Mouse (Mus musculus): ENCODE measurements at regions not wholly inside any gene's neighbourhood (a gene's known extent, or its start where the extent isn't known, plus 50 kb on each side); places are given as distances from the start of the nearest gene placed in this dataset.
A peak's percentile ranks its signal among the peaks of the same experiment; 100 is the strongest.

GRCm38 (mm10) chr2:134126988-134127387, 427.2 kb downstream of the Hao1 start:
- Histone ChIP-seq H3K4me2 (ENCODE audit: low read depth, low read length) (no peak overlapping the region), H3K9ac (ENCODE audit: low read depth, low read length) (no peak overlapping the region), H3K9me3 (ENCODE audit: control insufficient read depth, low read length) (no peaks in the 10 kb centered on the region), H3K36me3 (ENCODE audit: control insufficient read depth, insufficient read depth, low read length) (no peaks in the 10 kb centered on the region), H3K27me3 (replicated peaks; ENCODE audit: control insufficient read depth, insufficient read depth, low read length) (no peaks in the 10 kb centered on the region), H3K4me1 (ENCODE audit: control insufficient read depth, insufficient read depth, low read length) (no peaks in the 10 kb centered on the region), H3K27ac (ENCODE audit: low read length) (no peak overlapping the region), H3K4me3 (ENCODE audit: low read length) (no peak overlapping the region)
- ATAC-seq = no peak
- WGBS = 70% methylated on average over 1 of the region's 1 CpGs

GRCm38 (mm10) chr2:134107286-134107685, 446.9 kb downstream of the Hao1 start:
- H3K9ac ChIP-seq (ENCODE audit: low read depth, low read length) = no peak overlapping the region
- no peak overlapping the region for H3K4me3 ChIP-seq (ENCODE audit: low read length)
- no peaks in the 10 kb centered on the region for H3K9me3 ChIP-seq (ENCODE audit: control insufficient read depth, low read length)
- no peaks in the 10 kb centered on the region for H3K27me3 ChIP-seq (replicated peaks; ENCODE audit: control insufficient read depth, insufficient read depth, low read length)
- no peaks in the 10 kb centered on the region for H3K36me3 ChIP-seq (ENCODE audit: control insufficient read depth, insufficient read depth, low read length)
- no peaks in the 10 kb centered on the region for H3K4me1 ChIP-seq (ENCODE audit: control insufficient read depth, insufficient read depth, low read length)
- ATAC-seq = no peak
- no peak overlapping the region for H3K4me2 ChIP-seq (ENCODE audit: low read depth, low read length)
- no peak overlapping the region for H3K27ac ChIP-seq (ENCODE audit: low read length)

GRCm38 (mm10) chr2:134088374-134088773, 465.8 kb downstream of the Hao1 start:
- no peaks in the 10 kb centered on the region for H3K9me3 ChIP-seq (ENCODE audit: control insufficient read depth, low read length)
- H3K27ac ChIP-seq (ENCODE audit: low read length) = no peak overlapping the region
- H3K4me3 ChIP-seq (ENCODE audit: low read length) = no peak overlapping the region
- no peaks in the 10 kb centered on the region for H3K36me3 ChIP-seq (ENCODE audit: control insufficient read depth, insufficient read depth, low read length)
- no peaks in the 10 kb centered on the region for H3K4me1 ChIP-seq (ENCODE audit: control insufficient read depth, insufficient read depth, low read length)
- ATAC-seq = no peak
- 84% methylated on average over 2 of the region's 2 CpGs for WGBS
- H3K27me3 ChIP-seq (replicated peaks; ENCODE audit: control insufficient read depth, insufficient read depth, low read length) = no peaks in the 10 kb centered on the region
- H3K4me2 ChIP-seq (ENCODE audit: low read depth, low read length) = no peak overlapping the region
- no peak overlapping the region for H3K9ac ChIP-seq (ENCODE audit: low read depth, low read length)

GRCm38 (mm10) chr2:134080148-134080547, 474.0 kb downstream of the Hao1 start:
- no peaks in the 10 kb centered on the region for H3K9me3 ChIP-seq (ENCODE audit: control insufficient read depth, low read length)
- H3K36me3 ChIP-seq (ENCODE audit: control insufficient read depth, insufficient read depth, low read length) = no peaks in the 10 kb centered on the region
- WGBS = 81% methylated on average over 1 of the region's 1 CpGs
- H3K4me2 ChIP-seq (ENCODE audit: low read depth, low read length) = no peak overlapping the region
- no peaks in the 10 kb centered on the region for H3K4me1 ChIP-seq (ENCODE audit: control insufficient read depth, insufficient read depth, low read length)
- H3K4me3 ChIP-seq (ENCODE audit: low read length) = no peak overlapping the region
- no peak for ATAC-seq
- H3K27ac ChIP-seq (ENCODE audit: low read length) = no peak overlapping the region
- no peak overlapping the region for H3K9ac ChIP-seq (ENCODE audit: low read depth, low read length)
- no peaks in the 10 kb centered on the region for H3K27me3 ChIP-seq (replicated peaks; ENCODE audit: control insufficient read depth, insufficient read depth, low read length)

GRCm38 (mm10) chr2:134077953-134078352, 476.2 kb downstream of the Hao1 start:
- Histone ChIP-seq H3K27me3 (replicated peaks; ENCODE audit: control insufficient read depth, insufficient read depth, low read length) (no peaks in the 10 kb centered on the region), H3K9ac (ENCODE audit: low read depth, low read length) (no peak overlapping the region), H3K9me3 (ENCODE audit: control insufficient read depth, low read length) (no peaks in the 10 kb centered on the region), H3K27ac (ENCODE audit: low read length) (no peak overlapping the region), H3K4me2 (ENCODE audit: low read depth, low read length) (no peak overlapping the region), H3K4me3 (ENCODE audit: low read length) (no peak overlapping the region), H3K36me3 (ENCODE audit: control insufficient read depth, insufficient read depth, low read length) (no peaks in the 10 kb centered on the region), H3K4me1 (ENCODE audit: control insufficient read depth, insufficient read depth, low read length) (no peaks in the 10 kb centered on the region)
- WGBS = 61% methylated on average over 1 of the region's 1 CpGs
- no peak for ATAC-seq

- Histone ChIP-seq H3K4me1 (ENCODE audit: control insufficient read depth, insufficient read depth, low read length) (no peaks in the 10 kb centered on the region), H3K9me3 (ENCODE audit: control insufficient read depth, low read length) (no peaks in the 10 kb centered on the region), H3K27me3 (replicated peaks; ENCODE audit: control insufficient read depth, insufficient read depth, low read length) (no peaks in the 10 kb centered on the region), H3K4me3 (ENCODE audit: low read length) (no peak overlapping the region), H3K36me3 (ENCODE audit: control insufficient read depth, insufficient read depth, low read length) (no peaks in the 10 kb centered on the region), H3K4me2 (ENCODE audit: low read depth, low read length) (no peak overlapping the region), H3K9ac (ENCODE audit: low read depth, low read length) (no peak overlapping the region), H3K27ac (ENCODE audit: low read length) (no peak overlapping the region)
- WGBS = 28% methylated on average over 8 of the region's 8 CpGs
- peak; percentile 38; the same call in 1 of the 2 replicates for ATAC-seq
These were observed 486.2 kb downstream of the Hao1 start for GRCm38 (mm10) chr2:134067910-134068335.

GRCm38 (mm10) chr2:134067404-134067803, 486.8 kb downstream of the Hao1 start:
- Histone ChIP-seq H3K4me1 (ENCODE audit: control insufficient read depth, insufficient read depth, low read length) (no peaks in the 10 kb centered on the region), H3K4me2 (ENCODE audit: low read depth, low read length) (no peak overlapping the region), H3K4me3 (ENCODE audit: low read length) (no peak overlapping the region), H3K36me3 (ENCODE audit: control insufficient read depth, insufficient read depth, low read length) (no peaks in the 10 kb centered on the region), H3K9ac (ENCODE audit: low read depth, low read length) (no peak overlapping the region), H3K27ac (ENCODE audit: low read length) (no peak overlapping the region), H3K9me3 (ENCODE audit: control insufficient read depth, low read length) (no peaks in the 10 kb centered on the region), H3K27me3 (replicated peaks; ENCODE audit: control insufficient read depth, insufficient read depth, low read length) (no peaks in the 10 kb centered on the region)
- 83% methylated on average over 1 of the region's 1 CpGs for WGBS
- ATAC-seq = no peak

- no peak overlapping the region for H3K27ac ChIP-seq (ENCODE audit: low read length)
- no peaks in the 10 kb centered on the region for H3K36me3 ChIP-seq (ENCODE audit: control insufficient read depth, insufficient read depth, low read length)
- H3K9me3 ChIP-seq (ENCODE audit: control insufficient read depth, low read length) = no peaks in the 10 kb centered on the region
- no peak overlapping the region for H3K4me2 ChIP-seq (ENCODE audit: low read depth, low read length)
- H3K4me1 ChIP-seq (ENCODE audit: control insufficient read depth, insufficient read depth, low read length) = no peaks in the 10 kb centered on the region
- H3K9ac ChIP-seq (ENCODE audit: low read depth, low read length) = no peak overlapping the region
- no peaks in the 10 kb centered on the region for H3K27me3 ChIP-seq (replicated peaks; ENCODE audit: control insufficient read depth, insufficient read depth, low read length)
- WGBS = 82% methylated on average over 2 of the region's 2 CpGs
- no peak for ATAC-seq
- no peak overlapping the region for H3K4me3 ChIP-seq (ENCODE audit: low read length)
These were observed 494.1 kb downstream of the Hao1 start for GRCm38 (mm10) chr2:134059916-134060618.

- H3K36me3 ChIP-seq (ENCODE audit: control insufficient read depth, insufficient read depth, low read length) = no peaks in the 10 kb centered on the region
- no peak for ATAC-seq
- WGBS = 53% methylated on average over 6 of the region's 6 CpGs
- H3K27me3 ChIP-seq (replicated peaks; ENCODE audit: control insufficient read depth, insufficient read depth, low read length) = no peaks in the 10 kb centered on the region
- H3K4me2 ChIP-seq (ENCODE audit: low read depth, low read length) = no peak overlapping the region
- H3K27ac ChIP-seq (ENCODE audit: low read length) = no peak overlapping the region
- no peak overlapping the region for H3K4me3 ChIP-seq (ENCODE audit: low read length)
- H3K9ac ChIP-seq (ENCODE audit: low read depth, low read length) = no peak overlapping the region
- no peaks in the 10 kb centered on the region for H3K9me3 ChIP-seq (ENCODE audit: control insufficient read depth, low read length)
- H3K4me1 ChIP-seq (ENCODE audit: control insufficient read depth, insufficient read depth, low read length) = no peaks in the 10 kb centered on the region
These were observed 484.5 kb downstream of the Bmp2 start for GRCm38 (mm10) chr2:134036359-134036874.

Data from intestine, embryonic 16.5 days (tissue).